Mouse (Mus musculus): Measurements from ENCODE around the gene Osbpl3.

The Osbpl3 gene

DNA sequence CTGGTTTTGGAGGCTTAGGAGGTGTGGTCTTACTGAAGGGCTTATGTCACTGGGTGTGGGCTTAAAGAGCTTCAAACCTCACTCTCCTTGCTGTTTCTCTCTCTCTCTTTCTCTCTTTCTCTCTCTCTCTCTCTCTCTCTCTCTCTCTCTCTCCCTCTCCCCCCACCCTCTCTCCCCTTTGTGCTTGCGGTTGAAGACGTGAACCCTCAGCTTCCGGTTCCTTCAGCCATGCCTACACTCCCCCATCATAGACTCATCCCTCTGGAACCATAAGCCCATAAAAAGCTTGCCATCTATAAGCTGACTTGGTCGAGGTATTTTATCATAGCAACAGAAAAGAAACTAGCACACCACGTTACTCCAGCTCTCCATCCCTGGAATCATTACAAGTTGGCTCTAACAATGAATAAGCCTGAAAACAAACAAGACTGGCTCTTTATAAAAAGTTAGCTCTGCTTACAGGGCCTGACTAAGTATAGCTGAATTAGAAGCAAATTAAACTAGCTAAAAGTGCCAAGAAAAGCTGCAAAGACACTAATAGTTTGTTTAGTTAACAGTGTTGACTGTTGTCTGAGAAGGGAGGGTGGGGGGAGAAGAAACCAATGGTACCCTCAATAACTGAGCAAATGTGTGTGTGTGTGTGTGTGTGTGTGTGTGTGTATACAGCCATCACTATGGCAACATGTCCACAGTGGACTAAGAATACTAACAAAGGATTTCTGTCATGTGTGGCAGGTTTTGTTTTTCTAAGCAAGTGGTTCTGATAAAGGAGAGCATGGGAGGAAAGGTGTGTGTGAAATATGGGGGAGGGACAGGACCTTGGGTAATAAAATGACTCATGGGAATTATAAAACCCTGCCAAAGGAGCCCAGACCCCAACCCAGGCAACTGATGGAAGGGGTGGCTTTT lies 83.2 kb downstream of the Osbpl3 start:
- DNase-seq (ENCODE audit: low read depth, low spot score) = no peak

DNA sequence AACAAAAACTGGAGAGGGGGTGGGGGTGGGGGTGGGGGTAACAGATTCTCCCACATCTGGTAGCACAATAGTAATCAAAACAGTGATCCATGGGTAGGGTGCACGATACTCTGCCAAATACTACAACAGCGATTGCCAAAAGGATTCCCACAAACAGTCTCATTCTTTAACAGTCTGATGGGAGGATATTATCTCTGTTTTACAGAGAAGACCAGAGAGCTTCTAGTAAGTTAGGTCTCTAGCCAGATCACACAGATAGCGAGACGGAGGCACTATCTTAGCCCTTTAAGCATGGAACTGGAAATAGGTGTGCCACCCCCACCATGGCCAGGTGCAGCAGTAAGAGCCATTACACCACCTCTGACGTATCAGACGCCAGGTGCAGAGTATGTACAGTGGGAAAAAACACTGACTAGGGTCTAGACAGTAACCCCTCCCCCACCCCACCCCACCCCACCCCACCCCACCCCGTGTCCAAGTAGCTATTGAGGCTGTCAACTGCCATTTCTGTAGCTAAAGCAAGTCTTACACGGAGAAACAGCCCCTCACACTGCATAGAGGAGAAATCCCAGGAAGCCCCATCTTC lies 84.4 kb downstream of the Osbpl3 start:
- DNase-seq (ENCODE audit: low read depth, low spot score) = no peak

DNA sequence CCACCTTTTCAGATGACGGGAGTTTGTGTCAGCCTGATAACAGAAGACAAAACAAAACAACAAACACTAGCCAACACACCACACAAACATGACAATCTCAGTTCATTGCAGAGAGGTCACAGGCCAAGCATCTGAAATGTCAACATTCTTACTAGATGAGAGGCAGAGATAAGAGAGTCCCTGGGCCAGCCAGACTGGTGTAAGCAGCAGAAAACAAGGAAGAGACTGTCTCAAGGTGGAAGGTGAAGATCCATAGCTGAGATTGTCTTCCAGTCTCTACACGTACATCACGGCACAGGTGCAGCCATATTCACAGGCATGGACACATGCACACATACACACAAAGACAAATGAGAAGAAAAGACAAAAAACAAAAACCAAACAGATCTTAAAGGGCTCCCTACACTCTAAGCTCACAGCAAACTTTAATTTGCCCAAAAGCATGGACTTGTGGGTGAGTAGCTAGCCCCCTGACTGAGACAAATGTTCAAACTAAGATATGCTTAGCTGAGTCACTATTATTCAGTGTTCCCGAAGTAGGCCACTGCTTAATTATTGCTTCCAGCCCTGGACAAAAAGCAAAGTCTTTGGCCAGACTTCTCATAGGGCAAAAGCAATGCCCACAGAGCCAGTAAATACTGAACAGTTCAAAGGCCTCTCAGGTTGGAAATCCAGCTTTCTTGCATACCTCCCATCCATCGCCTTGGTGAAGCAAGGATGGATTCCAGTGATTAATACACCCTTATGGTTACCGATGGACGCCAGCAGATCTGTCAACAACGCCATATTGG lies 87.3 kb downstream of the Osbpl3 start:
- no peak for DNase-seq (ENCODE audit: low read depth, low spot score)

DNA sequence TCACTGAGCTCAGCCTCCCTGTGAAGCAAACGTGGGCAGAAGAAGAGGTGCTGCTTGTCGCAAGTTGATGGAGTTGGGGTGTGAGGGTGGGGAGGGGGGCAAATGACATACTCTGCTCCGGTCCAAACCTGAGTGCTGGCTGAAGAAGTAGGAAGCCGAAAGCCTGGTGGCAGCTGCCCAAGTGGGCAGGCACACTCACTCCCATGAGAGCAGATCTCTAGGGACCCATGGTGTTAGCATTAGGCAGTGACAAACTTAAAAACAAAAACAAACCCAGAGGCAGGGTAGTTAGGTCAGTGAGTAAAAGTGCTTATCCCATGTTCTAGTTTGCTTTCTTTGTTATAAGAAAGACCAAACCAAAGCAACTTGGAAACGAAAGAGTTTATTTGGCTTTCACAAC lies 88.2 kb downstream of the Osbpl3 start:
- no peak for DNase-seq (ENCODE audit: low read depth, low spot score)

DNA sequence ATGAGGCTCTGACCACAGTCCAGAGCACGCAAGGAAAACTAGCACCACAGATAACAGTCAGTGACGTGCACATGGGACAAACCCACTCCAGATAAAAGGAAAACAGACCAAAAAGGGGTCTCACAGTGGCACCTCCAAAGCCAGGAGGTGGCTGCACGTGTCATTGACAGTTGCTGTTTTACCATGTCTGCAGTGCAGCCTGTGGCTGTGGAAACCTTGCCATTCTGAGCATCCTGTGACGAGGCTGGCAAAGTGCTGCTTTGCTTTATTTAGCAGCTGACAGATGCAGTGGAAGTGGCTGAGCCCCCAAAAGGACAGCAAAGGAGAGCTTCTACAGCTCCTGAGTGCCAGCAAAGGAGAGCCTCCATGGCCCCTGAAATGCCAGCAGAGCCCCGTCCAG lies 89.3 kb downstream of the Osbpl3 start:
- no peak for DNase-seq (ENCODE audit: low read depth, low spot score)

DNA sequence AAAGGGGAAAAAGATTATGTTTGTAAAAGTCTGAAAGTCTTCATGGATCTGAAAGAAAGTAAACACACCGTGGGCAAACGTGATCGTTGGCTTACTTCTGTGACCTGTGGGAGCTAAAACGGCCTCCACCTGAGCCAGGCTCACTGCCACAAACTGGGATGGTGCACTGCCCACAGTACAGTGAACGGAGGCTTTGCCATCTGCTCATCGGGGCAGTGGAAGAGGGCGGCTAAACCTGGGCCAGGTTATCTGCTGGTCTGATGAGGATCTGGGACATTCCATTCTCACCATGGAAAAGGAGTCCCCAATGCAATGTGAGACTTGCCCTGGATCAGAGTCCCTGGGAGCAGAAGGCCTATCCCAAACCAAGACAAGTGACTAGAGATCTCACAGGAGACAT lies 89.7 kb downstream of the Osbpl3 start:
- DNase-seq (ENCODE audit: low read depth, low spot score) = no peak

DNA sequence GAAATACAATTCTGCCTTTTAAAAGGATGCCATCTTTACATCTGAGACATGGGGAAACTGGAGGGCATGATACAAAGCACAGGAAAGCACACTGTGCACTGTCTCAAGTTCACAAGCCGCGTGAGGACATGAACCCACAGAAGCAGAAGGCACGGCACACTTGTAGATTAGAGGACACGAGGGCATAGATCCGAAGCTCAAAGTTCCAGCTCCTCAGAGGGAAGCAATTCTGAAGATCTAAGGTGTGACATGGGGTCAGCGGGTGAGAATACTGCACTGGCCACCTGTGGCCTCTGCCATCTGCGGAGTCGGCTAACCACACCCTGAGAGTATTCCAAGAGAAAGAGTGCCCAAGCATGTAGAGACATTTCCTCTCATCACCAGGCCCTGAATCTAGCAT lies 91.6 kb downstream of the Osbpl3 start:
- no peak for DNase-seq (ENCODE audit: low read depth, low spot score)

DNA sequence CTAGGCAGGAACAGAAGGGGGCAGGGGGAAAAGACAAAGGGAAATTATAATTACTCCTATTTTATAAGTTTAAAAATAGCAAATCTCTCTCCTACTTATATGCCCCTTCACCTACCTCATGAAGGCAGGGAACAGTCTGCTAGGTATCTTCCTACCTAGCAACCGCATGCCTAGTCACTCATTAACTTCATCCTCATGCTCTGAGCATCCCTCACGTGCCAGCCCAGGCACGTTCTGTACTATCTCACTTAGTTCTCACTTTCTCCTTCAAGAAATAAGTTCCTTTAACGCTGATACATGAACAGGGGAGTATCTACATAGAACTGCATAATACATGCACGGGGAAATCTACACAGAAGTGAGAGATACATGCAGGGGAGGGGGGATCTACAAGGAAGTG lies 92.6 kb downstream of the Osbpl3 start:
- DNase-seq (ENCODE audit: low read depth, low spot score) = no peak

DNA sequence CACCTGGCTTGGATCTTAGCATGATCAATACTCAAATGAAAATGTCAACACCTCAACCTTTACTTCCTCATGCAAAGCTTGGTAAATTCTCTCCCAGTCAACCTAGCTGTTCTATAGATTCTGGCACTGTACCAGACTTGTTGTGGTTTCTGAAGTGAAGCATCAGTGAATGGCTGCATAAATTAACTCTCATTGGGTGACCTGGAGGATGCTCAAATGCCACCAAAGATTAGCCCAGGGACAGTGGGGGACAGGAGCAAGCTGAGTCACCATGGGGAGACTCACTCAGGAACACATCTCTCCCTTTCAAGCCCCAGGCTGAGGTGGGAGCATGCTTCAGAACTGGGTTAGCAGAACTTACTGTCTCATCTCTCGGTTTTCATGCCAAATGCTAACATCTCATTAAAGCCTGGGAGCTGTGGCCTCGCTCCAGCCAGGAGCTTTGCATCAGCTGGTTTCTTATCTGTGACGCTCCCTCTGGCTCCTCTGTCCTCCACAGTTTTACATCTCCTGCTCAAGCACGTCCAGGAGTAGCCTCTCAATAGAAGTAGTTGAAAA lies 93.2 kb downstream of the Osbpl3 start:
- DNase-seq (ENCODE audit: low read depth, low spot score) = no peak

DNA sequence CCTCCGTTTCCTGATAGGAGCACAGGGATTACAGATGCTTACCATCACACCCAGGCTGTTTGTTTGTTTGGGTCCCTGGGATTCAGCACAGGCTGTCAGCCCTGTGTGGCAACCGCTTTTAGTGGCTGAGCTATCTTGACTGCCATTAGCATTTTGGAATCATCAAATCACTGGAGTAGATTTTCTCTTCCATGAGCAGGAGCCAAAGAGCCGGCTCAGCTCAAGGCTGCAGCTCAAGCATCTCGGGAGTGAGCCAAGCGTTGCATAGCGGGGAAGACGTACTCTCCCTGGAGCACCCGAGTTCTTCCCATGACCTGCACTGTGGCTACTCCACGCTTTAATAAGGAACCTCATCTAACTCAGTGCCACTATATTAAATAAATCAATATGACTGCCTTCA lies 93.8 kb downstream of the Osbpl3 start:
- no peak for DNase-seq (ENCODE audit: low read depth, low spot score)

DNA sequence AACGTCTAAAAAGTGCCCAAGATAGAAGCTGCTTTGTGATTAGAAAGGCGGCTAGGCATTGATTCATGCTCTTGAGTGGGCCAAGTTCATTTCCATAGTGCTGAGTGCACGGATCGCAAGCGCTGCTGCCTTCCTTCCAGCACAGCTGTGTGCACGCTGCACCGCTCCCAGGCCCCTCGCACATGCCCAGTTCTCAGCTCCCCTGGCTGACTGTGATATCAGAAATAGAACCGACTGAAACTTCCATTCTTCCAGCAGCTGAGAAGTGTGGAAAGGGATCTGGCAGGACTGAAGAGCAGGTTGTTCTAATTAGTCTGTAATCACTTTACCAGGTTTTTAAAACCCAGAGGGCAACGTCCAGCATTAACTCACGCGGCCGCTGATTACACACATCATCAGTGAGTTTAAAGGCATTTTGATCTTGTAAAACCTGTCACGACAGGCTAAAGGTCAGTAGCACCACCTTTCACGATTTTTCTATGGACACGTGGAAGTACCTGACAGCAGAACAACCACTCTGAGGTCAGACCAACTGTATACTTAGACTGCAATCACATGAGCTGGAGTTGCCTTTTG lies 97.8 kb downstream of the Osbpl3 start:
- no peak for DNase-seq (ENCODE audit: low read depth, low spot score)

DNA sequence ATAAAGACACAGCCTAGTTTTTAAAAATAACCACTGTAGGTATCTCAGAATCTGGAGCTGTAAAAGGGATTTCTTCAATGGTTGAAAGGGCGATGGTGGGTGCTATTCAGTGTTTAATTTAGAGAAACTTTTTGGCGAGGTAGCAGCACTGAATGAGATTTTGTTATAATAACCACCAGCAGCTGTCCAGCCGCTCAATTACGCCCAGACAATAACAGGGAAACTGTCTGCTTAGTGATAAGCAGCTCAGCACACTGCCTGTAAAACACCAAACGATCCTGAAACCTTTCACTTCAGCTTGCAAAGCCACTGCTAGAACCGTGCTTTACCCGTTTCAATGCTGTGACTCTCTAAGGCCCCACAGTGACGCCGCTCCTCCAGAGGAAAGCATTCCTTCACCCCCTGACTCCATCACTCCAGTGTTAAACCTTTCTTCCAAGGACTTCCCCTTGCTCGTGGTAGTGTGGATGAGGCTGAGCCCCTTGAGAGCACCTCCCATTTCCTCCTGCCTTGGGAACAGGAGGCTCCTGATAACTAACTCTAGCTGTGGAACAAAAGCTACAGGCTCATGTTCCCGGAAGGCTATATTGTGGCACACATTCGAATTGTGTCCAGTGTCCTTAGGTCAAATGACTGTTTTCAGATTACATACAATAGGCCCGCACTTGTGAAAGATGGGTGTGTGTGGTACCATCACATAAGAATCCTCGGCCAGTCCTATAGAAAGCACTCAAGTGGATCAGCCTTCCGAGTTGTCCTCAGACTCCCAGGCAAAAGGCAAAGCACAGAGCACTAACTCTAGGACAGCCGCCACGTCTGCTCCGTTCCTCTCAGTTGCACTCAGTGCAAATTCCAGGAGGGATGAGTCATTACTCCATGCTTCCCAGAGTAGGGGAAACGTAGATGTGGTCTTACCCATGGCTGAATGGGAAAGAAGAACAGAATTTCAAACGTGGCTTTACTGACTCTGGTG lies 101.0 kb downstream of the Osbpl3 start:
- DNase-seq (ENCODE audit: low read depth, low spot score) = no peak

DNA sequence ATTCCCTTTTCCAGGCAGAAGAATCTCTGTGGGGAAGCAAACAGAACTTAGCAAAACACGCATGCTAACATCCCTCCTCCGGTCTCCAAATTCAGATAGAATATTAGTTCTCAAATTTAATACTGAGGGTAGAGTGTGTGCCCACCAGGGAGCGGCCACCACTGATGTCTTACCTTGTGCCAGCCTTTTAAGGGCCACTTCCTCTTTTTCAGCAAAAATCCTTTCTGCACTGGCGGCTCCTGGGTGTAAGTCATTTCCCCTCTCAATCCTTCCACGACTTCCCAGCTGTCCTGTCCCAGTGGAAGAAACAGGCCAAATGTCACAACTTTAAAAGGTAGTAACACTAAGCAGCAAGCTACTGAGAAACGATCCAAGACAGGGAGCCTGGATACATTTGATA lies 103.2 kb downstream of the Osbpl3 start:
- no peak for DNase-seq (ENCODE audit: low read depth, low spot score)

DNA sequence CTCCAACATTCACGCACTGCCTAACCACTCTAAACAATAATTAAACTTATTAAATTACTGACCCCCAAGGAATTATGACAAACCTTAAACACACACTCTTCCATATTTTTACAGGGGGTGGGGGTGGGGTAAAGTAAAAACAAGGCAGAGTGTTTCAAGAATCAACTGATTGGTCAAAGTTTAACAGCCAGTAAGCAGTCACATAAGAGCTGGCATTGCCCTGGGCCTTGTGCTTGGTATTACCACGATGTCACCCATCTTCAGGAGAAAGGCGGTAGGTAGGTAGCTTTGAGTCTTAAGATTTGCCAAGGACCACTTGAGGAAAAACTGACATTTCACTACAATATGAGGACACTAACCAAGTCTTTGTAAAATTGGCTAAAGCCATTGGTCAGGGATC lies 105.1 kb downstream of the Osbpl3 start:
- DNase-seq (ENCODE audit: low read depth, low spot score) = no peak

DNA sequence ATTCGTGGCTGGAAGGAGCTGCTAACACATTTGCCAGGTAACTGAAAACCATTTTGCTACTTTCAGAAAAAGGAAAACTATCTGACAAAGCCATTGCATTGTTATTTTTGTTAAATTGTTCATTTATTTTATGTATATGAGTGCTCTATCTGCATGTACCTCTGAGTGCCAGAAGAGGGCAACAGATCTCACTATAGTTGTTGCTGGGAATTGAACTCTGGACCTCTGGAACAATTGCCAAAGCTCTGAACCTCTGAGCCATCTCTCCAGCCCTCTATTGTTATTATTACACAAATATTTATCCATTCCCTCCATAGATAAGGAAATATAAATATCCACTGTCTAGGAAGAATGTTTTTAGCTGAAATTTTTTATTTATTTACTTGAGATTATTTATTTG lies 107.4 kb downstream of the Osbpl3 start:
- no peak for DNase-seq (ENCODE audit: low read depth, low spot score)

DNA sequence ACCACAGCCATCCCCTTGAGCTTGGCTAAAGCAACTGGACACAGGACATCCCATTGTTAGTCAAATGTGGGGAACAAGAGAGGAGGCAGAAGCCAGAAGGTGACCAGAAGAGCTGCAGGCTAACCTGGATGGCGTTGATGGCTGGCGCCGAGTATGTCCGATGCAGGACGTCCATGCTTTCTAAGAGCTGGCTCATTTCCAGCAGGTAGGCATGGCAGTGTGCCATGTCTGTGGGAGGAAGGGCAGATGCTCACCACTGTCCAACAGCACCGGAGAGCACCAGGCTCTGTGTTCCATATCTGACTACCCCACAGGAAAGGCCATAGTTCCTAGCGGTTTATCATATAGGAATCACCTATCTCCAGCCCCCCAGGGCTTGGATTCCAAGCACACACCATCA lies 109.8 kb downstream of the Osbpl3 start:
- no peak for DNase-seq (ENCODE audit: low read depth, low spot score)

DNA sequence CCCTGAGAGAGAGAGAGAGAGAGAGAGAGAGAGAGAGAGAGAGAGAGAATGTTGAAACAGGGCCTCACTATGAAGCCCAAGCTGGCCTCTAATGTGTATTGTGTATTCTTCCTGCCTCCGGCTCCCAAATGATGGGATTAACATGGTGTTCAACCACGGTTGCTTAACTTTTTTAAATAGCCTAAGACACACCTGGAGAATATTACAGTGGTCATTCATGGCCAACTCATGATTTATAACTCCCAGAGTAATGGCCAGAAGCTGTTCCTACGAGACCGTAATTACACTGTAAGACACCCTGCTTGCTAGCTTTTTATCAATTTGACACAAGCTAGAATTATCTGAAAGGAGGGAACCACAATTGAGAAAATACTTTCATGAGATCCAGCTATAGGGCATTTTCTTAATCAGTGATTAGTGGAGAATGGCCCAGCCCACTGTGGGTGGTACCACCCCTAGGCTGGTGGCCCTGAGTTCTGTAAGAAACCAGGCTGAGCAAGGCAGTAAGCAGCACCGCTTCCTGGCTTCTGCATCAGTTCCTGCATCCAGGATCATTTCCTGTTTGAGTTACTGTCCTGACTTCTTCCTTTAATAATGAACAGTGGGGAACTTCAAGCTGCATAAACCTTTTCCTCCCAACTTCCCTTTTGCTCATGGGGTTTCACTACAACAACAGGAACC lies 115.6 kb downstream of the Osbpl3 start:
- no peak for DNase-seq (ENCODE audit: low read depth, low spot score)

DNA sequence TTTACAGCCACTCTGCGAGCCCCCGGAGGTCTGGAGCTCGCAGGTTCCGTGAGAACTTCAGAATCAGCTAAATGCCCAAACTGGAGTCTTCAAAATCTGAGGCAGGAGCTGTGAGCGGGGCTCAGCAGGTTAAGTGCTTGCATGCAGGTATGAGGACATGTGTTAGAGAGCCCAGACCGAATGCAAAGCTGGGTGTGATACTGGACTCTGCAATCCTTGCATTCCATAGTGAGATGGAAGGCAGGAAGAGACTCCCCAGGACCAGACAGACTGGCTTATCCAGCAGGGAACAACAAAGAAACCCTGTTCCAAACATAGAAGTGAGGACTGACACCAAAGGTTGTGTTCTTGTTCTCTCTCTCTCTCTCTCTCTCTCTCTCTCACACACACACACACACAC lies 118.6 kb downstream of the Osbpl3 start:
- no peak for DNase-seq (ENCODE audit: low read depth, low spot score)

DNA sequence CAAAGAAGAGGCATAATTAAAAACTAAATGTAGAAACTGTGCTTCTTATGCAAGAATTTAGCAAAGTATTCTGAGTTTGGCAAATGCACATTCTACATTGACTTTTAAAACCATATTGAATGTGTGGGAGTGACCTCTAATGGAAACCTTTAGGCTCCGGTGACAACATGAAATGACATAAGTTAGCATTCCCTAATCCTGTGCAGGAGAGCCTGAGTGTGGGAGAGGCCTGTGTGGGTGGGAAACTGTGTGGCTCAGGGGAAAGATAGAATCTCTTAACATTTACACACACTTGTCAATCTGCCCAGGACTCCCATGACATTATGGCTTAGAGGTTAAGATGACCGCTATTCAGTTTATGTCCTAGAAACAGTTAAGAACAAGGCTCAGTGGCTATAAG lies 119.6 kb downstream of the Osbpl3 start:
- no peak for DNase-seq (ENCODE audit: low read depth, low spot score)
